Mouse (Mus musculus) 416B (cell line): ENCODE results near the gene Uncx.
"Not testable (repeated sequence)": the region's sequence is repeated elsewhere in the genome, so short reads cannot be mapped to it uniquely, and the experiment has no call there.

Experiments used
- DNase-seq: peaks from one replicate; pipeline ENCODE4 v3.0.0; 2011; ENCODE audit warnings: low read depth

Uncx gene

GRCm38 (mm10) chr5:139561363-139562001, 18.2 kb downstream of the Uncx start:
- DNase-seq = no peak

- no peak for DNase-seq
Observed at GRCm38 (mm10) chr5:139564663-139565062, 21.4 kb downstream of the Uncx start.

- DNase-seq = no peak
Observed at GRCm38 (mm10) chr5:139565462-139565861, 22.2 kb downstream of the Uncx start.

- no peak for DNase-seq
Observed at GRCm38 (mm10) chr5:139566640-139567399, 23.5 kb downstream of the Uncx start.

- no peak for DNase-seq
Observed at GRCm38 (mm10) chr5:139568079-139568478, 24.8 kb downstream of the Uncx start.

- no peak for DNase-seq
Observed at GRCm38 (mm10) chr5:139572526-139572925, 29.2 kb downstream of the Uncx start.

GRCm38 (mm10) chr5:139573606-139574311, 30.5 kb downstream of the Uncx start:
- no peak for DNase-seq

GRCm38 (mm10) chr5:139575054-139575453, 31.8 kb downstream of the Uncx start:
- no peak for DNase-seq

- no peak for DNase-seq
Observed at GRCm38 (mm10) chr5:139580171-139580743, 37.0 kb downstream of the Uncx start.

- DNase-seq = no peak
Observed at GRCm38 (mm10) chr5:139581308-139581868, 38.1 kb downstream of the Uncx start.

- DNase-seq = no peak
Observed at GRCm38 (mm10) chr5:139584971-139585747, 41.9 kb downstream of the Uncx start.

- DNase-seq = no peak
Observed at GRCm38 (mm10) chr5:139585748-139586060, 42.4 kb downstream of the Uncx start.

GRCm38 (mm10) chr5:139587459-139587858, 44.2 kb downstream of the Uncx start:
- DNase-seq = not testable (repeated sequence)

- DNase-seq = not testable (repeated sequence)
Observed at GRCm38 (mm10) chr5:139590682-139591360, 47.5 kb downstream of the Uncx start.

- DNase-seq = no peak
Observed at GRCm38 (mm10) chr5:139592011-139592410, 48.7 kb downstream of the Uncx start.

- DNase-seq = no peak
Observed at GRCm38 (mm10) chr5:139592850-139593249, 49.6 kb downstream of the Uncx start.

- no peak for DNase-seq
Observed at GRCm38 (mm10) chr5:139593746-139594145, 50.5 kb downstream of the Uncx start.

- no peak for DNase-seq
Observed at GRCm38 (mm10) chr5:139595001-139595400, 51.7 kb downstream of the Uncx start.
